Mouse (Mus musculus): ENCODE data around the gene Noc4l. TPM values are rescaled to one million over a fixed set of nuclear protein-coding genes. Genes with fewer than 3 reads are reported as not detected.

Gene Noc4l
- polyA plus RNA-seq, 1 experiment from 2014 or later, result 60.9 TPM

- 69% methylated on average over 6 of the region's 6 CpGs for WGBS
- no peak for ATAC-seq (ENCODE audit: insufficient number of reproducible peaks, insufficient read depth, low FRiP score, low TSS enrichment)
- Histone ChIP-seq H3K27ac (no peak overlapping the region), H3K9ac (no peak overlapping the region), H3K9me3 (no peaks in the 10 kb centered on the region), H3K4me1 (peaks cover 24% of the 10 kb centered on the region; the same call in 1 of the 2 replicates), H3K27me3 (peaks cover 3% of the 10 kb centered on the region; the same call in 1 of the 2 replicates), H3K36me3 (no peaks in the 10 kb centered on the region), H3K4me2 (replicated peaks) (no peak overlapping the region), H3K4me3 (no peak overlapping the region)
These were observed 44.9 kb downstream of the Noc4l start for GRCm38 (mm10) chr5:110608336-110608735.

- no peak overlapping the region for H3K4me2 ChIP-seq (replicated peaks)
- H3K36me3 ChIP-seq, result no peaks in the 10 kb centered on the region
- H3K27me3 ChIP-seq, result peaks cover 3% of the 10 kb centered on the region; the same call in 1 of the 2 replicates
- no peak overlapping the region for H3K27ac ChIP-seq
- no peak for ATAC-seq (ENCODE audit: insufficient number of reproducible peaks, insufficient read depth, low FRiP score, low TSS enrichment)
- peaks cover 24% of the 10 kb centered on the region; the same call in 1 of the 2 replicates for H3K4me1 ChIP-seq
- no peak overlapping the region for H3K4me3 ChIP-seq
- H3K9me3 ChIP-seq, result no peaks in the 10 kb centered on the region
- 55% methylated on average over 3 of the region's 3 CpGs for WGBS
- no peak overlapping the region for H3K9ac ChIP-seq
These were observed 45.5 kb downstream of the Noc4l start for GRCm38 (mm10) chr5:110607767-110608166.

- no peaks in the 10 kb centered on the region for H3K36me3 ChIP-seq
- H3K4me2 ChIP-seq (replicated peaks), result no peak overlapping the region
These were observed 47.5 kb downstream of the Noc4l start for GRCm38 (mm10) chr5:110605531-110606221.

GRCm38 (mm10) chr5:110604311-110604710 is 48.9 kb downstream of the Noc4l start:
- Histone ChIP-seq H3K27ac (no peak overlapping the region), H3K4me2 (replicated peaks) (no peak overlapping the region), H3K4me3 (no peak overlapping the region), H3K27me3 (0 out of 2 replicates have a peak, but pooled peaks cover 4% of the 10 kb centered on the region), H3K9ac (no peak overlapping the region), H3K36me3 (no peaks in the 10 kb centered on the region), H3K4me1 (0 out of 2 replicates have a peak, but pooled peaks cover 13% of the 10 kb centered on the region), H3K9me3 (no peaks in the 10 kb centered on the region)
- WGBS, result 82% methylated on average over 2 of the region's 2 CpGs
- ATAC-seq (ENCODE audit: insufficient number of reproducible peaks, insufficient read depth, low FRiP score, low TSS enrichment), result no peak

More at GRCm38 (mm10) chr5:110605531-110606221, 47.5 kb downstream of the Noc4l start:
- WGBS, result 61% methylated on average over 5 of the region's 5 CpGs
- no peak overlapping the region for H3K9ac ChIP-seq
- peaks cover 3% of the 10 kb centered on the region; the same call in 1 of the 2 replicates for H3K27me3 ChIP-seq
- H3K27ac ChIP-seq, result no peak overlapping the region
- no peaks in the 10 kb centered on the region for H3K9me3 ChIP-seq
- ATAC-seq (ENCODE audit: insufficient number of reproducible peaks, insufficient read depth, low FRiP score, low TSS enrichment), result no peak
- peaks cover 18% of the 10 kb centered on the region; the same call in 1 of the 2 replicates for H3K4me1 ChIP-seq
- no peak overlapping the region for H3K4me3 ChIP-seq

GRCm38 (mm10) chr5:110603016-110603685 is 50.1 kb downstream of the Noc4l start:
- H3K9ac ChIP-seq, result no peak overlapping the region
- no peak for ATAC-seq (ENCODE audit: insufficient number of reproducible peaks, insufficient read depth, low FRiP score, low TSS enrichment)
- 0 out of 2 replicates have a peak, but pooled peaks cover 1% of the 10 kb centered on the region for H3K4me1 ChIP-seq
- 0 out of 2 replicates have a peak, but pooled peaks cover 4% of the 10 kb centered on the region for H3K27me3 ChIP-seq
- no peak overlapping the region for H3K4me2 ChIP-seq (replicated peaks)
- 79% methylated on average over 7 of the region's 7 CpGs for WGBS
- H3K4me3 ChIP-seq, result no peak overlapping the region
- H3K27ac ChIP-seq, result no peak overlapping the region
- no peaks in the 10 kb centered on the region for H3K36me3 ChIP-seq
- H3K9me3 ChIP-seq, result no peaks in the 10 kb centered on the region

Small RNA genes within 50 kb of the gene (microRNA-seq; reads per million reads assigned to microRNA genes)
- gene Mir7026, result 2.5 reads per million, percentile 10 among the genes with 10 or more reads in this experiment

Other genes starting within 250 kb of the Noc4l start
- gene Fbrsl1, start 204.9 kb downstream of the Noc4l start, polyA plus RNA-seq (2016; fragmentation: Nextera tagmentation; extraction: Ambion mirVana), result 25.4 and 26.6 TPM in 2 replicates
- gene Galnt9, start 109.1 kb downstream of the Noc4l start, polyA plus RNA-seq (2016; fragmentation: Nextera tagmentation; extraction: Ambion mirVana), result 0.99 and 1.6 TPM in 2 replicates
- 41.3 and 46.7 TPM in 2 replicates for gene Ddx51, start within 50 bp of the Noc4l start, polyA plus RNA-seq (2016; fragmentation: Nextera tagmentation; extraction: Ambion mirVana)
- gene Ep400, start 117.3 kb upstream of the Noc4l start, polyA plus RNA-seq (2016; fragmentation: Nextera tagmentation; extraction: Ambion mirVana), result 50.5 and 51.9 TPM in 2 replicates
- 31.0 and 31.3 TPM in 2 replicates for gene Pus1, start 127.2 kb upstream of the Noc4l start, polyA plus RNA-seq (2016; fragmentation: Nextera tagmentation; extraction: Ambion mirVana)
- 26.5 and 28.1 TPM in 2 replicates for gene Ulk1, start 156.7 kb upstream of the Noc4l start, polyA plus RNA-seq (2016; fragmentation: Nextera tagmentation; extraction: Ambion mirVana)
- 27.1 and 31.3 TPM in 2 replicates for gene Hscb, start 186.4 kb upstream of the Noc4l start, polyA plus RNA-seq (2016; fragmentation: Nextera tagmentation; extraction: Ambion mirVana)
- 26.7 and 30.2 TPM in 2 replicates for gene Chek2, start 186.6 kb upstream of the Noc4l start, polyA plus RNA-seq (2016; fragmentation: Nextera tagmentation; extraction: Ambion mirVana)
- gene Ttc28, start 226.4 kb upstream of the Noc4l start, polyA plus RNA-seq (2016; fragmentation: Nextera tagmentation; extraction: Ambion mirVana), result 21.2 and 23.4 TPM in 2 replicates